Mouse (Mus musculus) heart, postnatal 25 days (tissue): Measurements from ENCODE around the gene Bhlha9. TPM values are rescaled to one million over a fixed set of nuclear protein-coding genes. Genes with fewer than 3 reads are reported as not detected.

ENCODE experiments used
- DNase-seq: peaks from one replicate; pipeline ENCODE4 v3.0.0; 2022; ENCODE audit warnings: low spot score
- intact Hi-C: fragments of 180-260 bp; cut with DNase I; formaldehyde crosslinking; loops from one replicate; pipeline ENCODE4 v1.15.1; 2025
- total RNA-seq, 2 experiments: library from RNA; stranded (reverse); gene quantifications; 2 replicates each; pipeline ENCODE4 v1.2.3; 2021

Bhlha9 gene
- not detected for total RNA-seq

DNA sequence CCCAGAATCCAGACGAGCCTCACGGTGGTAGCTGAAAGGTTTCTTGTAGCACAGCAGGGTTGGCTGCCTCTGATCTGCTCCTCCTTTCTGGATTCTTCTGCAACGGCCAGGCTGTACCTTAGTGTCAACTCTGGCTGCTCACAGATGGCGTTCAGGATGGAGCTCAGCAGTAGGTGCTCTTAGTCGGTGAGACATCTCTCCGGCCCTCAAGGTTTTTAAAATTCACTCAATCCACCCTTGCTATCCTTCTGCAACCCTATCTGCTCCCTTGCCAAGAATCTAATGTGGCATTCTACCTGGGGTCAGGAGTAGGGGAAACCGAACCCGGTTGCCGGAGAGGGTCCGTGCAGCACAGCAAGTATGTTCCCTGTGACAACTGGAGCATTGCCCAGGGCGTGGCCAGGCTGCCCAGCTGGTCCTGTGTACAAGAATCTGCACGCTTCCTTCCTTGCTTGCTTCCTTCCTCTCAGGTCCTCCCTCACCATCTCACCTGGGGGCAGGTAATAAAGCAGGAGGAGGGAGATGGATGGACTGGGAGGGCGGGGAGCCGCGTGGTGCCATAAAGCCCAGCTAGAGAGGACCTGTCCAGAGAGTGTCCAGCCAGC lies at the start of gene Bhlha9:
Gene Bhlha9, plus strand, starts transcription at position 600 of the 605 bp plus-strand sequence.
- intact Hi-C loops = no loop called here
- DNase-seq = no peak

DNA sequence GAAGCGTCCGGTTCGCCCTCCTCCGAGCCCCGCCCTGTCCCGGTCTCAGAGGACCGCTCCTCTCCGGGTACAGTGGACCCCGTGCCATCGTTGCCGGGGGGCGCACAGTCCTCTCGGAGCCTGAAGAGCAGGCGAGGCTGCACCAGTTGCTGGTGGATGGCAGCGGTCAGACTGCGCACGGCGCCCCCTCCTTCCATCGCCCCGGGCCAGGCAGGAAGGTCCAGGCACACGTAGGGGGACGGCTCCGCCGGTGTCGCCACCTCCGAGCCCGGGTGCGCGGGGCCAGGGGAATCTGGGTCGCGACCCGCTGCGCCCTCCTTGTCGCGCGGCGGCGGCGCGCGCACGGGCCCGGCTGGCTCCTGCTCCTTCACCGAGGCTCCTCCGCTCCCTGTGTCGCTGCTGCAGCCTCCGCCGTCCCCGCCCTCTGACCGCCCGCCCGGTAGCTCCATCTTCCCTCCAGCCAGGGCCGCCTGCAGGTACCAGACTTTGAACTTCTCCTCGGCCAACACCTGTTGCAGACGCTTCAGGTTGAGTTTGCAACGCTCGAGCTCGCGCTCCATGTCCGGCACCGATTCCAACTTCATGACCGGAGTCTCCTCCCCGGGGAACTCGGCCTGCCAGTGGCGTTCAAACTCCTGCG lies 49.6 kb upstream of the Bhlha9 start:
- no peak for DNase-seq
- intact Hi-C loops = no loop called here

DNA sequence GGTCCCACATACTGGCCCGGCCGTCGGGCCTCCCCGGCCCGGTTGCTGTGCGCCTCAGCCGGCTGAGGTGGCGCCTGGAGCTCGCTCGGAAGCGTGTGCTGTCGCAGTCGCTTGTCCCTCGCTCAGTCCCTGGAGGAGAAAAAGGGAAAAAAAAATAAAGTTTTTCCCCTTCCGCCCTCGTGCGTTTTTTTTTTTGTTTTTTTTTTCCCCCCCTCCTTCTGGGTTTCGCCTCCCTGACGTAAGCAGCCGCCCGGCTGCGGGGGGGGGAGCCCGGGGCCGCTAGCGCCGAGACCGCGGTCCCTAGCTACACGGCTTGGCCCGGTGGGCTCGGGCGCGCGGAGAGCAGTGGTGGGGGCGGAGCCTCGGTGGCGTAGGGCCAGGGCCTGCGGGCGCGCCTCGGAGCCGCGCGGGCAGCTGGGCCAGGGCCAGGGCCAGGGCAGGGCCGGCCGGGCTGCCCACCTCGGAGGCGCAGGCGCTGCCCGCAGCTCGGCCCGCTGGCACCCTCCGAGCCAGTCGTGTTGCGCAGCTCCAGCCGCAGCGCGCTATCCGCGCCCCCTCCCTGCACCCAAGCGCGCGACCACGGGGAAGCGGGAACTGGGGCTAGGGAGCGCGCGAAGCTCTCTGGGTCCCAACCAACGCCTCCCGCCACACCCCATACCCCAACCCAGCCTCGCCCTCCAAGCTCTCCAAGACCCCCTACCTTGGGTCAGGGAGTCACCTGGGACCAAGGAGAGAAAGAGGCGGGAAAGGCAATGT lies 48.9 kb upstream of the Bhlha9 start:
- DNase-seq = peak; percentile 16
- intact Hi-C loops = no loop called here

DNA sequence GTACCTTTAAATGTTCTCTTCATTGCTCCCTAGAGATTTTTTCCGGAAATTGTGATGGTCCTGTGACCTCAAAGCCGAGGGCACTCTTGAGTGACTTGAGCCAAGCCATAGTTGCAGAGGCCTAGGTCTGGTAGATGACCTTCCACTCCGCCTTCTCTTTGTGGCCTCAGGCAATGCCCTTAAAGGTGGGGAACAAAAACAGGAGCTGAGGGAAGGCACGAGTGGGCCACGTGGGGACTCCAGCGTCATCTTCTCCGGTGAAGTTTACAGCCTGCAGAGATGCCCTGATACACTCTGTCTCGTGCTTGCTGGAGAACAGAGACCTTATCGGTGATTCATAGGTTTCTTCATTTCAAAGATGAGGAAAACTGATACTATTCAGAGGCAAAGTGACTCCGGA lies 48.2 kb upstream of the Bhlha9 start:
- intact Hi-C loops = no loop called here
- no peak for DNase-seq

GRCm38 (mm10) chr11:76624881-76625280 lies 47.4 kb upstream of the Bhlha9 start:
- DNase-seq = no peak
- intact Hi-C loops = no loop called here

DNA sequence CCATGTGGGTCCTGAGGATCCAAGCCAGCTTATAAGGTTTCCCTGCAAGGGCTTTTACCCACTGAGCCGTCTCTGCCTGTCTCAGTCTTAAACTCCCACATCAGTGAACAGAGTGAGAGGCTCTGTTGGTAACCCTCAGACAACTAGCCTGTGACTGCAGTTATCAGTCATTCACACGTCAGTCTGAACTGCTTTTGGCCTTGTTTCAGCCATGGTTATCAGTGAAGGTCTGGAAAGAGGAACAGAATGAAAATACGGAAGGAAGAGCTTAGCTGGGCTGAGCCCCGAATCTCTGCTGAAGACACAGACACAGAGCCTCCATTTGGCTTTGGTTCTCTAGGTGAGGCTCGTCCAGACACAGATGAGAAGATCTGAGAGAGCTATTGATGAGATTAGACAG lies 43.7 kb upstream of the Bhlha9 start:
- intact Hi-C loops = no loop called here
- DNase-seq = no peak

DNA sequence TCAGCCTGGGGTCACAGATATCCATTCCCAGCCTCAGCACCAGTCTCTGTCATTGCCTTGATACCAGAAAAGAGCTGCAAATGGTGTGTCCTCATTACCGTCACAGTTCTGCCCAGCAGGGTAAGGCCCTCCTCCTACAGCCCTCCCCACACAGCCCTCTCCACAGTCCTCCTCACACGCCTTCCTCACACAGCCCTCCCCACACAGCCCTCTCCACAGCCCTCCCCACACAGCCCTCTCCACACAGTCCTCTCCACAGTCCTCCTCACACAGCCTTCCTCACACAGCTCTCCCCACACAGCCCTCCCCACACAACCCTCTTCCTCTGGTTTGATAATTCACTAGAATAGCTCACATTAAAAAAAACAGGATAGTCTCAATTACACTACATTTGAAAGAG lies 42.2 kb upstream of the Bhlha9 start:
- DNase-seq = no peak
- intact Hi-C loops = no loop called here

DNA sequence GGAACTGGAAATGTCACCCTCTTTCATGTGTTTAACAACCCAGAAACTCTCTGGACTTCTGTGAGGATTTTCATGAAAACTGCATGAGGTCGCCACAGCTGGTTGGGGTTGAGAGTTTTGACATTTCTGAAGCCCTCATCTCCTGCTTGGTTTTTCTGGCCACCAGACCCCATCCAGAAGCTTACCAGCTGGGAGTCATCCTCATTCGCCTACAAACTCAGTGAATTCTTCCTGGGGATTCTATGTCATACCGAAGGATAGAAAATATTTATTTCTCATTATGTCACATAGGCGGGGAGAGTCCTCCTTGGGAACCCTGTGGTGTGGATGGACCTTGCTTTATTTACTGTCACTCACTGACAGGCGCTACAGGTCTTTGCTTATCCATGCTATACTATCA lies 41.8 kb upstream of the Bhlha9 start:
- intact Hi-C loops = no loop called here
- DNase-seq = no peak

GRCm38 (mm10) chr11:76639269-76639985 lies 32.8 kb upstream of the Bhlha9 start:
- intact Hi-C loops = no loop called here
- DNase-seq = no peak

DNA sequence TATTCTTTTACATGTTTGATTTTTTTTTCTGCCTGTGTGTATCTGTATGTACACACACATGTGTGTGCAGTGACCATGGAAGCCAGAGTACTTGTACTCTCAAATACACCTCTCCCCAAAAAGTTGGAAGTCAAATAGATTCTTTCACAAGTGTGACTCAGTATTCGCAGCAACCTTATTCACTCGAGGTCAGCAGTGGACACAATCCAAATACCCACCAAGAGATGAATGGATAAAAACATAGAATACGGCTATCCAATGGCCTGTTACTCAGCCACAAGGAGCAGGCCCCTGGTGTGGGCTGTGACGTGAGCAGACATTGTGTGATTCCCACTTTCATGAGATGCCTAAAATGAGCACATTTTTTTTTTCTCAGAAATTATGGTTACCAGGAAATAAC lies 32.0 kb upstream of the Bhlha9 start:
- DNase-seq = no peak
- intact Hi-C loops = loop anchor here (10.0 kb wide), 2 partner anchors 95 to 185 kb away; no protein-coding TSS in a partner anchor

- DNase-seq = no peak
- intact Hi-C loops = loop anchor here (10.0 kb wide), 2 partner anchors 99 to 189 kb away; no protein-coding TSS in a partner anchor
These were observed 28.0 kb upstream of the Bhlha9 start for GRCm38 (mm10) chr11:76644257-76644656.

DNA sequence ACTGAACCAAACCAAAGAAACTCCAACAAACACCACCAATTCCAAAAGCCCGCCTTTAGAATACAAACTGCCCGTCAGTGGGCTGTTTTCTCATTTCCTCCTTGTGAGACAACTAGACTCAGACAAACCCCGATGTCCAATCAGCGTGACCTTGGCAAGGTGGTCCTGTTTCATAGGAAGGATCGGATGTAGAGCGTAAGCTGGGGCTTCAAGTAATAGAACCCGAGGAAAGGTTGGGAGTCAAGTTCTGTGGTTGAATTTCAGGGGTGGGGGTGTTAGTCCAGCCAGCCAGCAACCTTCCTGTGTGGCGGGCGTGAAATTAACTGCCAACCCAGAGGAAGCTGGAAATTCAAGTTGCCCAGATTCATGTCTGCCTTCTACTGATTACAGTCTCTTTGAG lies 27.2 kb upstream of the Bhlha9 start:
- DNase-seq = no peak

DNA sequence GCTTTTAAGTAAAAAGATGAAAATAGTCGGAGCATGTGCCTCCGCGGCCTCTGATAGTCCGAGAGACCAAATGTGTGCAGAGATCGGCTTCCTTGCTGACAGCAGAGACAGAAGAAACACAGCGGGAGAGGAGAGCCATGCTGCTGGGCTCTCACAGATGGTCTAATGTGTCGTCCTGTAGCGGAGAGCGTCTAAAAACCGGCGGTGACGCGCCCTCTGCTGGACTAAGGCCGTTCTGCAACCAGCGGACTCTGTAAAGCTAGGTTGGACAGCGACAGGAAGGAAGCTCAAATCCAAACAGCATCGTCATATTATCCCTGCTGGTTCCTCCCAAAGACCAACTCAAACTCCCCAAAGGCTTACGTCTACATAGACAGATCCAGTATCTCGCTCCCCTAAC lies 26.3 kb upstream of the Bhlha9 start:
- intact Hi-C loops = loop anchor here (5.0 to 10.0 kb wide), 3 partner anchors 101 to 191 kb away; no protein-coding TSS in a partner anchor
- peak; percentile 61 for DNase-seq

More for the DNA sequence above, 27.2 kb upstream of the Bhlha9 start:
- intact Hi-C loops = loop anchor here (5.0 to 10.0 kb wide), 3 partner anchors 100 to 190 kb away; no protein-coding TSS in a partner anchor

- intact Hi-C loops = loop anchor here (5.0 to 10.0 kb wide), 3 partner anchors 102 to 192 kb away; no protein-coding TSS in a partner anchor
- DNase-seq = no peak
These were observed 25.2 kb upstream of the Bhlha9 start for GRCm38 (mm10) chr11:76647062-76647461.

DNA sequence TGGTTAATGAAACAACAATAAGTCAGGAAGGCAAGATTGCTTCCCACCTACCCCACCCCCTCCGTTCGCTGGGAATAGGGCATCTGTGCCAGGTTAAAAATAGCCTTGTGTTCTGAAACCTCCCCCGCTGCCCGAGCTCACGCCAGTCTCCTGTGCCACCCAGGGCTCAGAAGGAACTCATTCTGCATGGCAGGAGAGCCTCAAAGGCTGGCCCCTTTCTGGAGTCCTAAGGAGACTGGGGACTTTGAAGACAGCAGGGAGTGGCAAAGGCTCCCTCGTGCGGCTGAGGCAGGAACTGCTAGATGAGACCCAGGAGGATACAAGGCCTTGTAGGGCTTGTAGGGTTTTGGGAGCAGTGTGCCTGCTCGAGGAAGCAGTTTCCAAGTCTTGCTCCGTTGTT lies 24.8 kb upstream of the Bhlha9 start:
- DNase-seq = no peak

DNA sequence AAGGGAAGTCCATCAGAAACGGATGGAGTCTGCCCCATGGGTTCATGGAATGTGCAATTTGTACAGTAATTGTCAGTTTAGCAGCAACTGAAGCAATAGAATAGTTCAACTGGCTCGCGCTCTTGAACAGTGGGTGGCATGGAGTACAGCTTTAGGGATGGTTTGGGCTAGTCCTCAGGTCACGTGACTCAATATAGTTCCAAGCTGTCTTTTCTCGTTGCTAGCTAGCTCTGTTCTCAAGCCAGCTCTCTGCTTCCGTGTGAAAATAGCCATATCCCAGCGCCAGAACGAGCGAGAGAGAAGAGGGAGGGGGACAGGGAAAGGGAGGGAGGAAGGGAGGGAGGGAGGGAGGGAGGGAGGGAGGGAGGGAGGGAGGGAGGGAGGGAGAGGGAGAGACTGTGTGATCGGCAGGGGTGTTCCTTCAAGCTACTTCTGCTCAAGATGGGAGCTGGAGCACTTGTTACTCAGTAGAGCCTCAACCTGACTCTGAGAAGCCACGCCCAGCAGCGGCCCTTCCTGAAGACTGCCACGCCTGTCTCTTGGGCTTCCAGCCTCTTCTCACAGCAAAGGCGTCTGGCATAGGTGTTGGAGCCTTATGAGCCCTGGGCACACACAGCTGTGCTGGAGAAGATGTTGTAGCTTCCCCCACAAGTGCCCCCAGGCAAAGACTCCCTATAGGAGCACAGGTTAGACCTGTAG lies 21.3 kb upstream of the Bhlha9 start:
- DNase-seq = no peak
- intact Hi-C loops = no loop called here

More for the DNA sequence above, 24.8 kb upstream of the Bhlha9 start:
- intact Hi-C loops = loop anchor here (5.0 to 10.0 kb wide), 3 partner anchors 103 to 193 kb away; no protein-coding TSS in a partner anchor

- intact Hi-C loops = no loop called here
- no peak for DNase-seq
These were observed 19.4 kb upstream of the Bhlha9 start for GRCm38 (mm10) chr11:76652838-76653334.

GRCm38 (mm10) chr11:76655106-76655505 lies 17.2 kb upstream of the Bhlha9 start:
- no peak for DNase-seq
- intact Hi-C loops = no loop called here

GRCm38 (mm10) chr11:76657450-76657970 lies 14.8 kb upstream of the Bhlha9 start:
- DNase-seq = no peak

More at GRCm38 (mm10) chr11:76657450-76657970, 14.8 kb upstream of the Bhlha9 start:
- intact Hi-C loops = no loop called here
